Mouse (Mus musculus): Measurements from ENCODE around the gene Btn1a1. TPM values are rescaled to one million over a fixed set of nuclear protein-coding genes. Genes with fewer than 3 reads are reported as not detected.

Gene Btn1a1
- total RNA-seq (2021): under 1 TPM in 1 of 2 experiments, not detected in 1; 0.10 TPM
- long read RNA-seq, experiment 1: 0 reads
- long read RNA-seq, experiment 2: 0 reads

GRCm38 (mm10) chr13:23465600-23466109 lies at the start of gene Btn1a1:
TSS of gene Btn1a1 (minus strand) at chr13:23465901.
- DNase-seq (ENCODE audit: low spot score in 2 of 2): no peak

- no peak for DNase-seq (ENCODE audit: low spot score in 2 of 2)
Observed at GRCm38 (mm10) chr13:23515281-23515680, 49.6 kb upstream of the Btn1a1 start.

- DNase-seq (ENCODE audit: low spot score in 2 of 2): no peak
Observed at GRCm38 (mm10) chr13:23513517-23513916, 47.8 kb upstream of the Btn1a1 start.

GRCm38 (mm10) chr13:23510127-23510526 lies 44.4 kb upstream of the Btn1a1 start:
- no peak for DNase-seq (ENCODE audit: low spot score in 2 of 2)

DNA sequence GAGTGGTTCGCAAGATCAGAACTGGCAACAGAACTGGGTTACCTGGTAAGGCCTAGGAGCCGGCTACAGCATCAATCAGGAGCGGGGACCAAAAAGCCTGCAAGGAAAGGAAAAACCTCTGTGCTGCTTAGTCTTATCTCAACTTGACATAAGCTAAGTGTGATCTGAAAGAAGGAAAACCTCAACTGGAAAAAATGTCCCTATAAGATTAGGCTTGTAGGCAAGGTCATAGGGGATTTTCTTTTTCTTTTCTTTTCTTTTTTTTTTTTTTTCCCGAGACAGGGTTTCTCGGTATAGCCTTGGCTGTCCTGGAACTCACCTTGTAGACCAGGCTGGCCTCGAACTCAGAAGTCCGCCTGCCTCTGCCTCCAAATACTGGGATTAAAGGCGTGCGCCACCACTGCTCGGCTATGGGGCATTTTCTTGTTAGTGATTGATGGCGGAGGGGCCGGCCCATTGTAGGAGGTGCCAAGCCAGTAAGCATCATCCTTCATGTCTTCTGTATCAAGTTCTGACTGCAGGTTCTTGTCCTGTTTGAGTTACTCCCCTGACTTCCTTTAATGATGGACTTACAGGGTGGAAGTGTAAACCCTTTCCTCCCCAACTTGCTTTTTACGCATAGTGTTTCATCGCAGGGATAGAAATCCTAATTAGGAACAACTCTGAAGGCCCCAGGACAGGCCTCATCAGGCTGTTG lies 41.3 kb upstream of the Btn1a1 start:
- no peak for DNase-seq (ENCODE audit: low spot score in 2 of 2)

GRCm38 (mm10) chr13:23506351-23506750 lies 40.6 kb upstream of the Btn1a1 start:
- DNase-seq (ENCODE audit: low spot score in 2 of 2): peak; percentile 49 to 74

DNA sequence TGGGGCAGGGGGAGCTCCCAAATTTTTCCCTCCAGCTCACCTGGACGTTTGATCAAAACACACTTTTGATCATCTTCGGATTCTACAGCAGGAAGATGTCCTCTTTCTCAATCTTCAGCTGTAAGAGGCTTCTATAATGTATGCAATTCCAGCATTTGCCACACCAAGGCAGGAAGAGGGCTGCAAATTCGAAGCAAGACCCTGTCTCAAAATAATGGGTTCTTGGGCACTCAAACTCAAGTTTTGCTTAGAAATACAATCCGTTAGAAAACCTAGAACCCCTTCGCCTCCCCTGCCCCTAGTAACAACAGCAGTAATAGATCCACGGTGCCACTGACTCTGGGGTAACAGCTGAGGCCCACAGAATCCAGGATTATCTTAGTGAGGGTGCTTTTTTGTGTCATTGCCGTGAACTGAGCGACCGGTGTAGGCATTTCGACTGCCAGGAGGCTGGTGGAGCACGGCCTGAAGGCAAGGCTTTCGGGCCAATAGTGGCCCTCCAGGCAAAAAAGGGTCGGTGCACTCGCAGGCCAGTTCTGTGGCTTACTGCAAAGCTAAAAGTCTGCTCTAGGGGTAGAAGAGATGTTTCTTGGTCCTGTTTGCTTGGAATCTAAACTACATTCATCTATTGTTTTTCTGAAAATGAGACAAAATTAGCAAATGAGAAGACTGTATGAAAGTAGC lies 40.1 kb upstream of the Btn1a1 start:
- no peak for DNase-seq (ENCODE audit: low spot score in 2 of 2)

GRCm38 (mm10) chr13:23503797-23504196 lies 38.1 kb upstream of the Btn1a1 start:
- peak in 1 of 2 experiments; percentile 70 for DNase-seq (ENCODE audit: low spot score in 2 of 2)

DNA sequence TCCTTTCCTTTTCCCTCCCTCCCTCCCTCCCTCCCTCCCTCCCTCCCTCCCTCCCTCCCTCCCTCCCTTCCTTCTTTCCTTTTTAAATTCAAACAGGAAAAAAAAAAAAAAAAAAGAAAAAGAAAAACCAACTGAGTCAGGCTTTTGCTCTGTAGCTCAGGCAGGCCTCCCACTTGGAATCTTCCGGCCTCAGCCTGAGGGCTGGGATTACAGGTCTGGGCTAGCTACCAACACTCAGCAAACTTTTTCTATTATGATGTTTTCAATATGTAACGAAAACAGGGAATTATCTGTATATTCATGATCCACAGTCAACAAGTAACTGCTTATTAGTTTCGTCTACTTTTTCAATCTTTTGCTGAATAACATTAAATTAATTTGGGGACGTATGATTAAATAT lies 37.2 kb upstream of the Btn1a1 start:
- no peak for DNase-seq (ENCODE audit: low spot score in 2 of 2)

GRCm38 (mm10) chr13:23502031-23502567 lies 36.4 kb upstream of the Btn1a1 start:
- DNase-seq (ENCODE audit: low spot score in 2 of 2): no peak

- no peak for DNase-seq (ENCODE audit: low spot score in 2 of 2)
Observed at GRCm38 (mm10) chr13:23501511-23501910, 35.8 kb upstream of the Btn1a1 start.

DNA sequence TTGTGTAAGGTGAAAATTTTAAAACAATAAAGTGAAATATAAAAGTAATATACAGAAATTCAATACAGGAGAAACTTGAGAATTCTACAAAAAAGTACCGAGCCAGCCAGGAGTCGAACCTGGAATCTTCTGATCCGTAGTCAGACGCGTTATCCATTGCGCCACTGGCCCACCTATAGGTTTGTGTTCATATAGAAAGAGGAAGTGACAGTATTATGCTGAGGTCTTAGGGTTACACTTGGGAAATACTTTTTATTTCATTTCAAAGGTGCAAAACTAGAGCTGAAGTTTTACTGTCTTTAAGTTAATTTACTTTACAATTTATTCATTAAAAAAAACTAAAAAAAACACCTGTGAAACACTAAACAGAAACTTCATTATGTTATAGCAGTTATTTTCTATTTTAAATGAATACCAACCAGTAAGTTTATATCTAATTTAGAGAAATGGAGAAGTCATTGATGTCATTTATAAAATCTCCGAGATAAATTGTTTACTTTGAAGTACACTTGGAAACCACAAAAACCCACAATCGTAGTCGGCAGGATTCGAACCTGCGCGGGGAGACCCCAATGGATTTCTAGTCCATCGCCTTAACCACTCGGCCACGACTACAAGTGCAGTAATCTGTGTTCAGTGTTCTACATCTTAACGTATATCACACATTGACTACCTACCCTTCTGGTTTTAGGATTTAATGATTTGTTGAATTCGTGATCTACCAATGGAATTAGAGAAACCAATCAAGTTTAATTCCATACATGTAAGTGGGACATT lies 34.9 kb upstream of the Btn1a1 start:
- peak; percentile 41 to 62 for DNase-seq (ENCODE audit: low spot score in 2 of 2)

DNA sequence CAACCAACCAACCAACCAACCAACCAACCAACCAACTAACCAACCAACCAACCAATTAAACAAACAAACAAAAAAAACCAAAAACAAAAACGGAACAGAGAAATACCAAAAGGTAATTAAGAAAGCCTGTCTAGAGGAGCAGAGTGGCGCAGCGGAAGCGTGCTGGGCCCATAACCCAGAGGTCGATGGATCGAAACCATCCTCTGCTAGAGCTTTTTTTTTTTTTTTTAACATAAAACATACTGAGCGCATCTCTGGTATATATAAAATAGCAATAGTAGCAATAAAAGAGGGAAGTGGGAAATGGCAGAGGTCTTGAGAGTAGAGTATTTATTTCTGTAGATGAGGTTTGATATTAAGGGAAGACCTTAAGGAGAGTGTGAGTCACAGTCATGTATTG lies 34.2 kb upstream of the Btn1a1 start:
- no peak for DNase-seq (ENCODE audit: low spot score in 2 of 2)

- DNase-seq (ENCODE audit: low spot score in 2 of 2): no peak
Observed at GRCm38 (mm10) chr13:23498653-23499052, 33.0 kb upstream of the Btn1a1 start.

DNA sequence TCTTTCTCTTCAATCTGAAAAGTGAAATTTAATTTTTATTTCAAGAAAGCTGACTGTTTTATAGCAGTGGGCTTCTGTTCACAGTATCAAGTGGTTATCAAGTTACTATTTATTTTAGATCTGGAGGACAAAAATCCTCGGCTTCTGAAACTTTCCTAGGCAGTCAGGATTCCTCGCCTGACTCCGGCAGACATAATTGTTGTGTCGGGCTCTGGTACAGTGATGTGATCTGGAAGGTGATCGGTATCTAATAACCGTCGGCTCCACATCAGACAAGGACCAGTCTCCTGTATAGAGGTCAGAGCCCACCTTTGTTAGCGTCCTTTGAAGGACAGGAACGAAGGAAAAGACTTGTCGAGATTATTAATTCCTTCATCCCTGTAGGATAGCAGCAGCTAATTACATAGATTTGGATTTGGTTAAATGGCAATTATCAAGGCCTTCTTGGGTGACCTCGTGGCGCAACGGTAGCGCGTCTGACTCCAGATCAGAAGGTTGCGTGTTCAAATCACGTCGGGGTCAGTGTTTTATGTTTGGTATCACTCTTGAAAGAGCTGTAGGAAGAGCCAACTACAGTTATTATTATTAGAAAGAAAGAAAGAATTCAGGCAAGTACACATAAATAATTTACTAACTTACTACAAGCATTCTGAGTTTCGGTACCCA lies 32.1 kb upstream of the Btn1a1 start:
- peak in 1 of 2 experiments; percentile 48 for DNase-seq (ENCODE audit: low spot score in 2 of 2)

GRCm38 (mm10) chr13:23495526-23495925 lies 29.8 kb upstream of the Btn1a1 start:
- no peak for DNase-seq (ENCODE audit: low spot score in 2 of 2)

- DNase-seq (ENCODE audit: low spot score in 2 of 2): no peak
Observed at GRCm38 (mm10) chr13:23491990-23492389, 26.3 kb upstream of the Btn1a1 start.

GRCm38 (mm10) chr13:23491263-23491662 lies 25.6 kb upstream of the Btn1a1 start:
- no peak for DNase-seq (ENCODE audit: low spot score in 2 of 2)

- no peak for DNase-seq (ENCODE audit: low spot score in 2 of 2)
Observed at GRCm38 (mm10) chr13:23490863-23491262, 25.2 kb upstream of the Btn1a1 start.

- DNase-seq (ENCODE audit: low spot score in 2 of 2): peak in 1 of 2 experiments; percentile 18
Observed at GRCm38 (mm10) chr13:23488400-23489322, 23.0 kb upstream of the Btn1a1 start, which contains the start of gene Btn2a2. TSS of gene Btn2a2 (minus strand) at chr13:23488857.

Measured in adrenal gland, adult 18-20 months (tissue).